Mouse (Mus musculus) G1E (cell line): ENCODE results near the gene Hoxb3. TPM values are rescaled to one million over a fixed set of nuclear protein-coding genes. Genes with fewer than 3 reads are reported as not detected.

Experiments
- ATAC-seq: 2 replicates; pipeline ENCODE4 v1.8.0; 2016; ENCODE audit warnings: mild to moderate bottlenecking; ENCODE audit not compliant: insufficient number of reproducible peaks, poor library complexity, low FRiP score, severe bottlenecking; ENCODE audit errors: extremely low read depth
- DNase-seq: peaks from one replicate; pipeline ENCODE4 v3.0.0; 2012; ENCODE audit warnings: low spot score
- H3K27me3 ChIP-seq: 2 replicates; pipeline ENCODE4 v1.6.1; 2012; ENCODE audit warnings: mild to moderate bottlenecking, low read length, inconsistent platforms; ENCODE audit not compliant: insufficient read depth
- H3K36me3 ChIP-seq: replicated peaks from 2 replicates; pipeline ENCODE3; 2012; ENCODE audit warnings: mild to moderate bottlenecking, inconsistent platforms
- H3K4me1 ChIP-seq: 2 replicates; pipeline ENCODE4 v1.6.1; 2012; ENCODE audit warnings: low read depth, low read length, inconsistent platforms, mixed read lengths; ENCODE audit not compliant: insufficient read depth
- H3K4me3 ChIP-seq: 2 replicates; pipeline ENCODE4 v1.5.1; 2012; ENCODE audit warnings: low read depth, mild to moderate bottlenecking, inconsistent platforms, low read length, moderate library complexity, mixed read lengths
- H3K9me3 ChIP-seq: replicated peaks from 2 replicates; pipeline ENCODE4 v1.6.1; 2012; ENCODE audit warnings: inconsistent platforms
- CTCF ChIP-seq: IDR thresholded peaks from 2 replicates; pipeline ENCODE4 v1.5.1; 2012; ENCODE audit warnings: low read depth, low read length, inconsistent platforms, mixed read lengths
- GATA1 ChIP-seq: IDR thresholded peaks from 2 replicates; pipeline ENCODE4 v1.6.1; 2012; ENCODE audit warnings: borderline replicate concordance, low read length, inconsistent platforms, mixed read lengths
- GATA2 ChIP-seq: IDR thresholded peaks from 2 replicates; pipeline ENCODE4 v1.6.1; 2012; ENCODE audit warnings: low read depth, low read length, inconsistent platforms, borderline replicate concordance
- POLR2AphosphoS5 ChIP-seq: IDR thresholded peaks from 2 replicates; pipeline ENCODE4 v1.6.1; 2012; ENCODE audit warnings: low read depth, low read length, inconsistent platforms; ENCODE audit not compliant: insufficient replicate concordance
- TAL1 ChIP-seq: conservative IDR thresholded peaks from 2 replicates; pipeline ENCODE4 v1.6.1; 2012; ENCODE audit warnings: low read depth, low read length, inconsistent platforms, mixed read lengths
- polyA plus RNA-seq: library from polyadenylated mRNA; stranded (reverse); fragments of >175 nt; gene quantifications from 2 replicates; pipeline ENCODE4 v1.2.3, GENCODE M21; 2012
- total RNA-seq, 2 experiments: library from RNA; stranded (forward) in 1 of 2; stranded (reverse) in 1 of 2; fragments of 200-1000 nt in 1 of 2; fragments of >200 nt in 1 of 2; fragmentation: Nextera tagmentation in 1 of 2; gene quantifications; 2 replicates each; pipeline ENCODE4 v1.2.3; 2014 to 2017

Gene Hoxb3
- total and polyA plus RNA-seq, 3 experiments, result 0.08 to 0.16 TPM; not detected in 1

DNA sequence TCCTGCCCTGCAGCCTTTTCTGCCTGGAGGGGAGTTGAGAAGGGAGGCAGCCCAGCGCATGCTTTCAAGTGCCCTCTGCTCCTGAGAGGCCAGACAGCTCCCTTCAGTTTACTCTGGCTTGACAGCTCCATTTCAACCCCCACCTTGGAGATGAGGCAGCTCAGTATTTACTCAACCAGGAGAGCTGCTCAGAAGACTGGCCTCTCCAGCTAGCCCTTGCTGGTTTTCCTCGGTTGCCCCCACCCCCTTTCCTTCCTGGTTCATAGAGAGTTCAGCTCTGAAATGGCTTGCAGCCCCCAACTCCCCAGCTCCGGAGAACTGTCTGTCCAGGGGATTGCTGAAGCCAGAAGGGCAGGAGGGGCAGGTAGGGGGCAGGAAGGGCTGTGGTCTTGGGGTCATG is 49.4 kb downstream of the Hoxb3 start:
- peaks cover 31% of the 10 kb centered on the region for H3K27me3 ChIP-seq

DNA sequence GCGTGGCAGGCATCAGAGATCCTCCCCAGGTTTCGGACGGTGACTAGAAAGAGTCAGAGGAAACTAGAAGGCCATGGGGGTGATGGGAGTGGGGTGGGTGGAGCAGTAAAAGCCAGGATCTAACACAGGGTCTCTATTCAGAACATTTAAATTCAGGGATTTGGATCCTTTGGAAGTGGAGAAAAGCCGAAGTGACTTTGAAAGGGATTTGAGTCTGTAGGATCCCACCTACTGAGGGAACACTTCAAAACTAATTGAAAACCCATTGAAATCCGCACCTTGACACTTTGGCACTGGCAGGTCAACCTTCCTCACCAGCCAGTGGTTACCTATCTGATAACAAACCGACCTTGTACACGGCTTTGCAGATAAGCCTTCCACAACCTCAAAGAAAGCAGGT is 51.7 kb downstream of the Hoxb3 start:
- ATAC-seq (no peak), DNase-seq (no peak)
- H3K27me3 ChIP-seq, result peaks cover 21% of the 10 kb centered on the region
- no peaks in the 10 kb centered on the region for H3K4me1 ChIP-seq
- H3K4me3 ChIP-seq, result no peak overlapping the region
- TF ChIP-seq TAL1, result no peak
- TF ChIP-seq GATA2, result no peak
- TF ChIP-seq GATA1, result no peak
- TF ChIP-seq POLR2AphosphoS5, result no peak
- no peak for TF ChIP-seq CTCF
- H3K36me3 ChIP-seq, result no peaks in the 10 kb centered on the region
- no peaks in the 10 kb centered on the region for H3K9me3 ChIP-seq

More for the DNA sequence above, 49.4 kb downstream of the Hoxb3 start:
- DNase-seq, result no peak
- ATAC-seq, result no peak
- H3K36me3 ChIP-seq, result no peaks in the 10 kb centered on the region
- H3K4me1 ChIP-seq, result no peaks in the 10 kb centered on the region
- no peaks in the 10 kb centered on the region for H3K9me3 ChIP-seq
- no peak overlapping the region for H3K4me3 ChIP-seq
- no peak for TF ChIP-seq TAL1
- no peak for TF ChIP-seq CTCF
- no peak for TF ChIP-seq POLR2AphosphoS5
- no peak for TF ChIP-seq GATA1
- TF ChIP-seq GATA2, result no peak

DNA sequence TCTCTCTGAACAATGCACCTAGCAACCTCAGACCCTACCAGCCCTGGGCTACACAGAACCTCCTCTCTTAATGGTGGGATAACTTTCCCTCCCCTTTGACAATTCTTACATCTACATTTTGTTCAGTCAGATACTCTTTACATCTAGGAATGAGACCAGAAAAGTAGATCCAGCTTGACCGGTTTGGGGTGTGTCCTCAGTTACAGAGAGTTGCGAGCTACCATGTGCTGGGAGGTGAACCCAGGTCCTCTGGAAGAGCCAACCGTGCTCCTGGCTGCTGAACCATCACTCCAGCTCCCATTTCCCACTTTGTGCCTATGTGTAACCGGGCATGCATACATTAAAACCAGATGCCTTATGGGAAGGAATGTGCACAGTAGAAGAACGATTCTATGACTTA is 60.3 kb downstream of the Hoxb3 start:
- ATAC-seq (no peak), DNase-seq (no peak)
- H3K4me3 ChIP-seq, result no peak overlapping the region
- H3K27me3 ChIP-seq, result no peaks in the 10 kb centered on the region; the same call in 1 of the 2 replicates
- TF ChIP-seq CTCF (no peak), GATA1 (no peak), GATA2 (no peak), TAL1 (no peak), POLR2AphosphoS5 (no peak)
- H3K9me3 ChIP-seq, result no peaks in the 10 kb centered on the region
- no peaks in the 10 kb centered on the region for H3K4me1 ChIP-seq
- no peaks in the 10 kb centered on the region for H3K36me3 ChIP-seq

DNA sequence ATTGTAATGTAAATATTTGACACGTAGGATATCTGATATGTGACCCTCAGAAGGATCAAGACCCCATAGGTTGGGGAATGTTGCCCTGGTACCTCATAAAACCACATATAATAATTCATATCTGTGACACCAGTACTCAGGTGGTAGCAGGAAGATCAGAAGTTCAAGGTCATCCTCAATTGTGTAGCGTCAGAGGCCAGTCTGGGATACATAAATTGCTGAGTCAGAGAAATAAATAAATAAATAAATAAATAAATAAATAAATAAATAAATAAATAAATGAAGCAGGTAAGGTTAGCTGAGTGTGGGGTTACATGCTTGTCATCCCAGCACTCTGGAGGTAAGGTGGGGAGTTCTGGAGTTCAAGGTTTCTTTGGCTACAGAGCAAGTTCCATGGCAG is 64.5 kb downstream of the Hoxb3 start:
- Histone ChIP-seq H3K4me3 (no peak overlapping the region), H3K36me3 (no peaks in the 10 kb centered on the region), H3K27me3 (no peaks in the 10 kb centered on the region; the same call in 1 of the 2 replicates), H3K4me1 (no peaks in the 10 kb centered on the region), H3K9me3 (no peaks in the 10 kb centered on the region)
- DNase-seq (no peak), ATAC-seq (no peak)
- TF ChIP-seq GATA1 (no peak), CTCF (no peak), TAL1 (no peak), POLR2AphosphoS5 (no peak)

DNA sequence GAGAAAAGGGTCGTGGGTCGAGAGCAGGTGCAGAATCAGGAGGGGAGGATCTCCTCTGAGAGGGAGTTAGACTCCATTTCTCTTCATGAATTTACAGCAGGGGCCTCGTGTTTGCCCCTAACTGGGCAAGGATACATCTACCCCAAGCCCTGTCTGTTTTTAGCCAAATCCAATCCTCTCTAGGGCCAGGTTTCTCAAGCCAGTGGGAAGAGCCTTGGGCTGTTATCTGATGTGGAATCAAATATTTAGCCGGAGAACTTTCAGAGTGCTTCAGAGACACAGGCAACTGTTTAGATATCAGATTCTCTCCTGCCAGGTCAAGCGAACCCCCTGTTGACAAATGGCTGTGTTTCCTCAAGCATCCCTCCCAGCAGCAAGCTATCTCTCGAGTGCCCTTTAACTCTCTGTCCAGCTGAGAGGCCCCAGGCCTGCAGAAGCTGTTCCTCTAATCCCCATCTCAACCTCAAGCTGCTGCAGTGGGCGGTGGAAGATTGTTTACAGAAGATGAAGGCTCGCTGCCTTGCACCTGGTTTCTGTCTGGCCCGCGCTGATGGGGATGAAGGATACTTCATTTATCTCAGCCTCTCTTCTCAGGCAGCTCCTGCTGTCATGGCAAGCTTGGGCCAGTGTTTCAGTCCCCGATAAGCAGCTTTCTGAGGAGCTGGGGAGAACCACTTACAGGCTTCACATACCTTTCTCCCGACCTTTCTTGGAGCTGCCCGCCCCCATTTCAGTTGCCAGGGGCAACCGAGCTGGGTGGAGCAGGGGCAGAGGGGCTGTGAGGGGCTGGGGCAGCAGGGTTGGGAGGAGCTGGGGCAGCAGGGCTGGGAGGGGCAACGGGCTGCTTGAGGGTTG is 73.9 kb downstream of the Hoxb3 start:
- H3K27me3 ChIP-seq, result peaks cover 16% of the 10 kb centered on the region
- DNase-seq (no peak), ATAC-seq (no peak)
- peaks cover 4% of the 10 kb centered on the region; the same call in 1 of the 2 replicates for H3K4me1 ChIP-seq
- no peaks in the 10 kb centered on the region for H3K9me3 ChIP-seq
- TF ChIP-seq GATA2, result no peak
- TF ChIP-seq GATA1, result no peak
- no peak for TF ChIP-seq TAL1
- TF ChIP-seq CTCF, result no peak
- TF ChIP-seq POLR2AphosphoS5, result no peak
- no peak overlapping the region for H3K4me3 ChIP-seq
- no peaks in the 10 kb centered on the region for H3K36me3 ChIP-seq

Other genes with a start within 250 kb of the Hoxb3 start
- gene Atp5g1, start 247.7 kb upstream of the Hoxb3 start, total RNA-seq (2014; fragmentation: Nextera tagmentation), result 304 and 320 TPM in 2 replicates
- 108 and 129 TPM in 2 replicates for gene Atp5g1, start 247.7 kb upstream of the Hoxb3 start, total RNA-seq (2017)
- gene Atp5g1, start 247.7 kb upstream of the Hoxb3 start, polyA plus RNA-seq, result 196 and 385 TPM in 2 replicates
- gene Calcoco2, start 211.4 kb upstream of the Hoxb3 start, total RNA-seq (2014; fragmentation: Nextera tagmentation), result not detected in 2 replicates
- gene Calcoco2, start 211.4 kb upstream of the Hoxb3 start, total RNA-seq (2017), result not detected in 2 replicates
- gene Calcoco2, start 211.4 kb upstream of the Hoxb3 start, polyA plus RNA-seq, result not detected in 2 replicates
- not detected in 2 replicates for gene Ttll6, start 189.5 kb upstream of the Hoxb3 start, total RNA-seq (2014; fragmentation: Nextera tagmentation)
- gene Ttll6, start 189.5 kb upstream of the Hoxb3 start, total RNA-seq (2017), result not detected in 2 replicates
- not detected in 2 replicates for gene Ttll6, start 189.5 kb upstream of the Hoxb3 start, polyA plus RNA-seq
- gene Hoxb13, start 129.0 kb upstream of the Hoxb3 start, total RNA-seq (2014; fragmentation: Nextera tagmentation), result 17.4 and 25.0 TPM in 2 replicates
- gene Hoxb13, start 129.0 kb upstream of the Hoxb3 start, total RNA-seq (2017), result 38.8 and 46.4 TPM in 2 replicates
- 93.3 and 93.9 TPM in 2 replicates for gene Hoxb13, start 129.0 kb upstream of the Hoxb3 start, polyA plus RNA-seq
- not detected in 2 replicates for gene Hoxb9, start 51.9 kb upstream of the Hoxb3 start, total RNA-seq (2014; fragmentation: Nextera tagmentation)
- gene Hoxb9, start 51.9 kb upstream of the Hoxb3 start, total RNA-seq (2017), result not detected in 2 replicates
- gene Hoxb9, start 51.9 kb upstream of the Hoxb3 start, polyA plus RNA-seq, result not detected in 2 replicates
- gene Hoxb8, start 41.4 kb upstream of the Hoxb3 start, total RNA-seq (2014; fragmentation: Nextera tagmentation), result not detected in 2 replicates
- gene Hoxb8, start 41.4 kb upstream of the Hoxb3 start, total RNA-seq (2017), result 0.22 TPM in 1 of 2 replicates, not detected in the other
- 0.22 and 0.56 TPM in 2 replicates for gene Hoxb8, start 41.4 kb upstream of the Hoxb3 start, polyA plus RNA-seq
- gene Hoxb7, start 36.7 kb upstream of the Hoxb3 start, total RNA-seq (2014; fragmentation: Nextera tagmentation), result not detected in 2 replicates
- gene Hoxb7, start 36.7 kb upstream of the Hoxb3 start, total RNA-seq (2017), result not detected in 2 replicates
- not detected in 2 replicates for gene Hoxb7, start 36.7 kb upstream of the Hoxb3 start, polyA plus RNA-seq
- not detected in 2 replicates for gene Hoxb6, start 30.9 kb upstream of the Hoxb3 start, total RNA-seq (2014; fragmentation: Nextera tagmentation)
- gene Hoxb6, start 30.9 kb upstream of the Hoxb3 start, total RNA-seq (2017), result 0.29 TPM in 1 of 2 replicates, not detected in the other
- gene Hoxb6, start 30.9 kb upstream of the Hoxb3 start, polyA plus RNA-seq, result 0.26 and 0.39 TPM in 2 replicates
- not detected in 2 replicates for gene Hoxb5, start 20.0 kb upstream of the Hoxb3 start, total RNA-seq (2014; fragmentation: Nextera tagmentation)
- gene Hoxb5, start 20.0 kb upstream of the Hoxb3 start, total RNA-seq (2017), result 0.22 TPM in 1 of 2 replicates, not detected in the other
- 0.04 and 0.09 TPM in 2 replicates for gene Hoxb5, start 20.0 kb upstream of the Hoxb3 start, polyA plus RNA-seq
- gene Hoxb4, start 5.1 kb upstream of the Hoxb3 start, total RNA-seq (2014; fragmentation: Nextera tagmentation), result not detected in 2 replicates
- 0.12 TPM in 1 of 2 replicates, not detected in the other for gene Hoxb4, start 5.1 kb upstream of the Hoxb3 start, total RNA-seq (2017)
- gene Hoxb4, start 5.1 kb upstream of the Hoxb3 start, polyA plus RNA-seq, result 0.03 and 0.20 TPM in 2 replicates
- gene Hoxb2, start 27.2 kb downstream of the Hoxb3 start, total RNA-seq (2014; fragmentation: Nextera tagmentation), result not detected in 2 replicates
- gene Hoxb2, start 27.2 kb downstream of the Hoxb3 start, total RNA-seq (2017), result 0.11 TPM in 1 of 2 replicates, not detected in the other
- not detected in 2 replicates for gene Hoxb2, start 27.2 kb downstream of the Hoxb3 start, polyA plus RNA-seq
- not detected in 2 replicates for gene Hoxb1, start 42.4 kb downstream of the Hoxb3 start, total RNA-seq (2014; fragmentation: Nextera tagmentation)
- gene Hoxb1, start 42.4 kb downstream of the Hoxb3 start, total RNA-seq (2017), result 0.11 and 0.12 TPM in 2 replicates
- not detected in 2 replicates for gene Hoxb1, start 42.4 kb downstream of the Hoxb3 start, polyA plus RNA-seq
- not detected in 2 replicates for gene Skap1, start 141.3 kb downstream of the Hoxb3 start, total RNA-seq (2014; fragmentation: Nextera tagmentation)
- gene Skap1, start 141.3 kb downstream of the Hoxb3 start, total RNA-seq (2017), result 0.17 and 0.55 TPM in 2 replicates
- not detected in 2 replicates for gene Skap1, start 141.3 kb downstream of the Hoxb3 start, polyA plus RNA-seq